Mouse (Mus musculus): ENCODE measurements around the gene Atf1.
A peak's percentile ranks its signal among the peaks of the same experiment; 100 is the strongest.
"Not testable (repeated sequence)": the region's sequence is repeated elsewhere in the genome, so short reads cannot be mapped to it uniquely, and the experiment has no call there.

DNA sequence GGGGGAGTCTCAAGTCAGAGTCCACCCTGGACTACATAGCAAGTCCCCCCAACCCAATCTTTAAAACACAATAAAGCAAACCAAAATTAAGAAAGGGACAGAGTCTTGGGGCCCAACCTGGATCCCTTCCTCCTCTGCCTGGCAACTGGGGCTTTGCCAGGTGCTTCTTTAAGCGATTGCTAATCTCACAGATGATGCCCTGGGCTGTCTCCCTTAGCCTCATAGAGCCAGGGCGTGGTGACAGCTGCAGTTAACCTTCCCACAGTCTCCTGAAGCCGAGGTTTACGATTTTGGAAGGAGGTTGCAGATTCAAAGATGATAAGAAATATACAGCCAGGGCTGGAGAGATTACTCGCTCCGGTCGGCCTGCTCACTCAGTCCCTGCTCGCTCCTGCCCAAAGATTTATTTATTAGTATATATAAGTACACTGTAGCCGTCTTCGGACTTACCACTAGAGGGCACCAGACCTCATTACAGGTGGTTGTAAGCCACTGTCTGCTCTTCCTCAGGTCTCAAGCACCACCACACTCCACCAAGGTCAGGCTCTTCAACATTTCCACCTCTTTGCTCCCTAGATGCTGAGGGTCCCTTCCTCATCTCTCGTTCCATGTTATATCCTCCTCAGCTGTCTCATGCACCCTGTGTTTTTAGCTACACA lies 79.9 kb downstream of the Atf1 start:
- peak; percentile 73 for TF ChIP-seq CTCF (IDR thresholded peaks at IDR 0.05; ENCODE audit: low read depth)
- TF ChIP-seq EP300 (optimal IDR thresholded peaks at IDR 0.05) = not testable (repeated sequence)
